Mouse (Mus musculus) lung, embryonic 16.5 days (tissue): Measurements from ENCODE around the gene Tomt. TPM values are rescaled to one million over a fixed set of nuclear protein-coding genes. Genes with fewer than 3 reads are reported as not detected.
A peak's percentile ranks its signal among the peaks of the same experiment; 100 is the strongest.

Experiments used
- ATAC-seq: fragments of 200-750 bp; cut with Nextera tagmentation; 2 replicates; pipeline ENCODE4 v1.8.0; 2017; ENCODE audit warnings: low read depth, mild to moderate bottlenecking, moderate library complexity
- H3K27ac ChIP-seq: fragments of 300-500 bp; sonication (generic); 2 replicates; pipeline ENCODE4 v1.5.1; 2014; ENCODE audit warnings: mild to moderate bottlenecking, control low read depth, low read length
- H3K27me3 ChIP-seq: fragments of 300-500 bp; sonication (generic); 2 replicates; pipeline ENCODE4 v1.6.1; 2014; ENCODE audit warnings: low read depth, low read length, mixed read lengths; ENCODE audit not compliant: control insufficient read depth, insufficient read depth
- H3K36me3 ChIP-seq: fragments of 300-500 bp; sonication (generic); 2 replicates; pipeline ENCODE4 v1.6.1; 2014; ENCODE audit warnings: low read length; ENCODE audit not compliant: control insufficient read depth, insufficient read depth
- H3K4me1 ChIP-seq: fragments of 300-500 bp; sonication (generic); replicated peaks from 2 replicates; pipeline ENCODE4 v1.6.1; 2014; ENCODE audit warnings: low read length, mixed read lengths; ENCODE audit not compliant: control insufficient read depth, insufficient read depth
- H3K4me2 ChIP-seq: fragments of 300-500 bp; sonication (generic); 2 replicates; pipeline ENCODE4 v1.6.1; 2014; ENCODE audit warnings: low read depth, low read length, control low read depth
- H3K4me3 ChIP-seq: fragments of 300-500 bp; sonication (generic); 2 replicates; pipeline ENCODE4 v1.5.1; 2014; ENCODE audit warnings: mild to moderate bottlenecking, low read length, control low read depth
- H3K9ac ChIP-seq: fragments of 300-500 bp; sonication (generic); 2 replicates; pipeline ENCODE4 v1.6.1; 2014; ENCODE audit warnings: low read length, control low read depth
- H3K9me3 ChIP-seq: fragments of 300-500 bp; sonication (generic); 2 replicates; pipeline ENCODE4 v1.6.1; 2016; ENCODE audit warnings: low read length; ENCODE audit not compliant: control insufficient read depth
- WGBS: fragments of 180-500 bp; shearing (Covaris S2); extraction: QIAGEN DNeasy Blood & Tissue Kit; methylation state at CpG from one replicate; pipeline ENCODE4 v1.1.7; 2014; 5-methylcytosine and 5-hydroxymethylcytosine counted together
- polyA plus RNA-seq: library from polyadenylated mRNA; unstranded; fragments of >200 nt; fragmentation: Nextera tagmentation; extraction: Ambion mirVana; gene quantifications from 2 replicates; pipeline ENCODE4 v1.2.1, GENCODE M21; 2015

The Tomt gene
- polyA plus RNA-seq, 1 experiment from 2014 or later = 0.69 TPM

GRCm38 (mm10) chr7:101908367-101908766 is 2.2 kb upstream of the Tomt start:
- ATAC-seq = no peak
- H3K9ac ChIP-seq = no peak overlapping the region
- H3K4me2 ChIP-seq = no peak overlapping the region

GRCm38 (mm10) chr7:101906696-101907095 is 537 bp upstream of the Tomt start:
- H3K27me3 ChIP-seq = no peaks in the 10 kb centered on the region
- H3K27ac ChIP-seq = no peak overlapping the region; the same call in 1 of the 2 replicates
- H3K36me3 ChIP-seq = peaks cover 12% of the 10 kb centered on the region
- peaks cover 18% of the 10 kb centered on the region for H3K4me1 ChIP-seq
- 51% methylated on average over 8 of the region's 8 CpGs for WGBS
- no peak for ATAC-seq
- 0 out of 2 replicates have a peak, but pooled peaks cover 3% of the 10 kb centered on the region for H3K9me3 ChIP-seq
- H3K4me2 ChIP-seq = peak overlapping the region; percentile 87
- peak overlapping the region; percentile 89 for H3K4me3 ChIP-seq
- H3K9ac ChIP-seq = peak overlapping the region; percentile 98

More at GRCm38 (mm10) chr7:101908367-101908766, 2.2 kb upstream of the Tomt start:
- H3K27ac ChIP-seq = no peak overlapping the region
- peaks cover 18% of the 10 kb centered on the region for H3K4me1 ChIP-seq
- H3K36me3 ChIP-seq = peaks cover 29% of the 10 kb centered on the region
- no peaks in the 10 kb centered on the region for H3K27me3 ChIP-seq
- WGBS = 56% methylated on average over 4 of the region's 4 CpGs
- no peak overlapping the region for H3K4me3 ChIP-seq
- H3K9me3 ChIP-seq = no peaks in the 10 kb centered on the region

DNA sequence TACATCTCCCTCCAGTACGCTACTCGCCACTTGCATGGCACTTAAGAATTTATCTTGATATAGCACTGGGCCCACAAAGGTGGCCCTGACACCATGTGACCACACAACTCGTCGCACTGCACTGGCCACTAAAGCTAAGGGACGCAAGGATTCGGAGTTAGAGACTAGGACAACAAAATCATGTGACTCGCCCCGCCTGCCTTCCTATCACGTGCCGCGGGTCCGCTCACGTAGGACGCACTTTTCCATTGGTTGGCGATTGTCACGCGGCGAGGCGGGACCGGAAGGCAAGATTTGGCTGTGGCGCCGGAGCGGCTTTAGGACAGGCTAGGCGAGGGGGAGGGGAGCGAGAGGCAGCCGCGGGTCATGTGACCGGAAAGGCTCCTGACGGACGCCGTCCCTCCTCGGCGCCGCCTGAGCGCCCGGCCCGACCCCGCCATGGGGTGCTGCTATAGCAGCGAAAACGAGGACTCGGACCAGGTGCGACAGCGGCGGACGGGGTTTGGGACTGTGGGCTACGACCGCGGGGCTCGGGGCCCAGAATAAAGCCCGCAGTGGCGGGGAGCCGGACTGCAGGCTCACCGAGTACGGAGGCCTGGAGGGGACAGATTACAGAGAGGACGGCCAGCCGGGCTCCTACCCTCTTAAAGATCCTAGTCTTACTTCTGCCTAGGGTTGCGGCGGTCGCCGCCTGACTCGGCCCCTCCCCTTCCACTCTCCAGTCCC is 435 bp downstream of the Tomt start, which contains the start of gene Lamtor1:
Lamtor1 (plus strand) TSS at position 344 of the 726 bp plus-strand sequence.
- peak within 1 kb of the TSS; percentile 89 for H3K4me3 ChIP-seq
- peaks cover 7% of the 10 kb centered on the region for H3K36me3 ChIP-seq
- peaks cover 18% of the 10 kb centered on the region for H3K4me1 ChIP-seq
- H3K27me3 ChIP-seq = no peaks in the 10 kb centered on the region
- H3K9me3 ChIP-seq = 0 out of 2 replicates have a peak, but pooled peaks cover 3% of the 10 kb centered on the region
- H3K27ac ChIP-seq = peak within 1 kb of the TSS; percentile 98
- peak; percentile 99 for ATAC-seq
- under 1% methylated on average over 61 of the region's 61 CpGs for WGBS
- peak within 1 kb of the TSS; percentile 98 for H3K9ac ChIP-seq
- H3K4me2 ChIP-seq = peak within 1 kb of the TSS; percentile 87

GRCm38 (mm10) chr7:101902846-101903245 is 3.3 kb downstream of the Tomt start:
- ATAC-seq = no peak
- H3K9me3 ChIP-seq = 0 out of 2 replicates have a peak, but pooled peaks cover 3% of the 10 kb centered on the region
- no peak overlapping the region for H3K4me3 ChIP-seq
- no peaks in the 10 kb centered on the region for H3K36me3 ChIP-seq
- no peaks in the 10 kb centered on the region for H3K27me3 ChIP-seq
- no peak overlapping the region for H3K27ac ChIP-seq
- no peak overlapping the region for H3K9ac ChIP-seq
- no peak overlapping the region for H3K4me2 ChIP-seq
- H3K4me1 ChIP-seq = peaks cover 13% of the 10 kb centered on the region

GRCm38 (mm10) chr7:101901969-101902368 is 4.2 kb downstream of the Tomt start:
- 0 out of 2 replicates have a peak, but pooled peaks cover 3% of the 10 kb centered on the region for H3K9me3 ChIP-seq
- peaks cover 9% of the 10 kb centered on the region for H3K4me1 ChIP-seq
- no peak overlapping the region for H3K9ac ChIP-seq
- H3K27me3 ChIP-seq = no peaks in the 10 kb centered on the region
- WGBS = 87% methylated on average over 10 of the region's 10 CpGs
- no peak for ATAC-seq
- no peak overlapping the region for H3K4me2 ChIP-seq
- no peaks in the 10 kb centered on the region for H3K36me3 ChIP-seq
- H3K27ac ChIP-seq = no peak overlapping the region
- H3K4me3 ChIP-seq = no peak overlapping the region

- 0 out of 2 replicates have a peak, but pooled peaks cover 3% of the 10 kb centered on the region for H3K9me3 ChIP-seq
- no peaks in the 10 kb centered on the region for H3K27me3 ChIP-seq
- H3K9ac ChIP-seq = no peak overlapping the region
- ATAC-seq = no peak
- WGBS = 84% methylated on average over 16 of the region's 16 CpGs
- H3K4me1 ChIP-seq = peaks cover 3% of the 10 kb centered on the region; the same call in 1 of the 2 replicates
- no peak overlapping the region for H3K4me2 ChIP-seq
- no peaks in the 10 kb centered on the region for H3K36me3 ChIP-seq
- no peak overlapping the region for H3K27ac ChIP-seq
- H3K4me3 ChIP-seq = no peak overlapping the region
Measured at GRCm38 (mm10) chr7:101900331-101901097, 5.6 kb downstream of the Tomt start.

GRCm38 (mm10) chr7:101896104-101897066 is 9.8 kb downstream of the Tomt start:
- ATAC-seq = peak; percentile 98
- peak overlapping the region; percentile 89 for H3K27ac ChIP-seq
- peak overlapping the region; percentile 49 for H3K4me3 ChIP-seq
- WGBS = under 1% methylated on average over 57 of the region's 57 CpGs
- H3K4me1 ChIP-seq = peaks cover 2% of the 10 kb centered on the region; the same call in 1 of the 2 replicates
- peak overlapping the region; percentile 54 for H3K4me2 ChIP-seq
- H3K27me3 ChIP-seq = no peaks in the 10 kb centered on the region
- H3K9me3 ChIP-seq = no peaks in the 10 kb centered on the region
- no peaks in the 10 kb centered on the region for H3K36me3 ChIP-seq
- peak overlapping the region; percentile 66 for H3K9ac ChIP-seq

GRCm38 (mm10) chr7:101895695-101896094 is 10.5 kb downstream of the Tomt start:
- Histone ChIP-seq H3K36me3 (no peaks in the 10 kb centered on the region), H3K9ac (peak overlapping the region; percentile 42), H3K4me2 (peak overlapping the region; percentile 40), H3K27ac (no peak overlapping the region), H3K4me3 (peak overlapping the region; percentile 49), H3K27me3 (no peaks in the 10 kb centered on the region), H3K4me1 (peaks cover 2% of the 10 kb centered on the region; the same call in 1 of the 2 replicates), H3K9me3 (no peaks in the 10 kb centered on the region)
- no peak for ATAC-seq
- 41% methylated on average over 9 of the region's 9 CpGs for WGBS
